Mouse (Mus musculus) neural tube, embryonic 12.5 days (tissue): ENCODE data around the gene Ap3b1. TPM values are rescaled to one million over a fixed set of nuclear protein-coding genes. Genes with fewer than 3 reads are reported as not detected.

ENCODE experiments used
- ATAC-seq: fragments of 200-750 bp; cut with Nextera tagmentation; 2 replicates; pipeline ENCODE4 v1.8.0; 2017; ENCODE audit warnings: low read depth, mild to moderate bottlenecking, moderate TSS enrichment, moderate library complexity; ENCODE audit not compliant: low FRiP score
- H3K27ac ChIP-seq: fragments of 300-500 bp; sonication (generic); 2 replicates; pipeline ENCODE4 v1.5.1; 2016
- H3K27me3 ChIP-seq: fragments of 300-500 bp; sonication (generic); replicated peaks from 2 replicates; pipeline ENCODE4 v1.6.1; 2016; ENCODE audit warnings: mild to moderate bottlenecking
- H3K36me3 ChIP-seq: fragments of 300-500 bp; sonication (generic); 2 replicates; pipeline ENCODE4 v1.6.1; 2016; ENCODE audit warnings: mild to moderate bottlenecking
- H3K4me1 ChIP-seq: fragments of 300-500 bp; sonication (generic); 2 replicates; pipeline ENCODE4 v1.6.1; 2016
- H3K4me2 ChIP-seq: fragments of 300-500 bp; sonication (generic); replicated peaks from 2 replicates; pipeline ENCODE4 v1.6.1; 2016; ENCODE audit warnings: mild to moderate bottlenecking
- H3K4me3 ChIP-seq: fragments of 300-500 bp; sonication (generic); 2 replicates; pipeline ENCODE4 v1.5.1; 2016
- H3K9ac ChIP-seq: fragments of 300-500 bp; sonication (generic); 2 replicates; pipeline ENCODE4 v1.6.1; 2016; ENCODE audit warnings: mild to moderate bottlenecking
- H3K9me3 ChIP-seq: fragments of 300-500 bp; sonication (generic); 2 replicates; pipeline ENCODE4 v1.6.1; 2016; ENCODE audit warnings: mild to moderate bottlenecking
- WGBS: fragments of 180-500 bp; shearing (Covaris S2); methylation state at CpG from one replicate; pipeline ENCODE4 v1.1.7; 2016; 5-methylcytosine and 5-hydroxymethylcytosine counted together
- polyA plus RNA-seq: library from polyadenylated mRNA; unstranded; fragments of >200 nt; fragmentation: Nextera tagmentation; extraction: Ambion mirVana; gene quantifications from 2 replicates; pipeline ENCODE4 v1.2.1, GENCODE M21; 2016

Gene Ap3b1
- polyA plus RNA-seq, 1 experiment from 2014 or later = 36.2 TPM

GRCm38 (mm10) chr13:94576399-94577176 lies 217.8 kb downstream of the Ap3b1 start:
- Histone ChIP-seq H3K4me2 (peak overlapping the region; percentile 42), H3K27me3 (peaks cover 89% of the 10 kb centered on the region), H3K27ac (no peak overlapping the region), H3K9me3 (no peaks in the 10 kb centered on the region), H3K9ac (no peak overlapping the region), H3K36me3 (no peaks in the 10 kb centered on the region), H3K4me3 (no peak overlapping the region), H3K4me1 (peaks cover 36% of the 10 kb centered on the region)
- peak; percentile 38; the same call in 1 of the 2 replicates for ATAC-seq
- 13% methylated on average over 21 of the region's 22 CpGs for WGBS

GRCm38 (mm10) chr13:94577177-94577540 lies 218.4 kb downstream of the Ap3b1 start:
- Histone ChIP-seq H3K4me2 (no peak overlapping the region), H3K9me3 (no peaks in the 10 kb centered on the region), H3K27me3 (peaks cover 88% of the 10 kb centered on the region), H3K27ac (no peak overlapping the region), H3K4me1 (peaks cover 36% of the 10 kb centered on the region), H3K9ac (no peak overlapping the region), H3K4me3 (no peak overlapping the region), H3K36me3 (no peaks in the 10 kb centered on the region)
- WGBS = 38% methylated on average over 2 of the region's 2 CpGs
- ATAC-seq = no peak

- peak; percentile 56 for ATAC-seq
- Histone ChIP-seq H3K27ac (no peak overlapping the region), H3K9ac (no peak overlapping the region), H3K4me1 (peaks cover 9% of the 10 kb centered on the region), H3K27me3 (peaks cover 91% of the 10 kb centered on the region), H3K9me3 (no peaks in the 10 kb centered on the region), H3K36me3 (no peaks in the 10 kb centered on the region), H3K4me3 (no peak overlapping the region), H3K4me2 (peak overlapping the region; percentile 24; the same call in 1 of the 2 replicates)
- 4% methylated on average over 14 of the region's 14 CpGs for WGBS
These were observed 236.5 kb downstream of the Ap3b1 start for GRCm38 (mm10) chr13:94595289-94595688.

DNA sequence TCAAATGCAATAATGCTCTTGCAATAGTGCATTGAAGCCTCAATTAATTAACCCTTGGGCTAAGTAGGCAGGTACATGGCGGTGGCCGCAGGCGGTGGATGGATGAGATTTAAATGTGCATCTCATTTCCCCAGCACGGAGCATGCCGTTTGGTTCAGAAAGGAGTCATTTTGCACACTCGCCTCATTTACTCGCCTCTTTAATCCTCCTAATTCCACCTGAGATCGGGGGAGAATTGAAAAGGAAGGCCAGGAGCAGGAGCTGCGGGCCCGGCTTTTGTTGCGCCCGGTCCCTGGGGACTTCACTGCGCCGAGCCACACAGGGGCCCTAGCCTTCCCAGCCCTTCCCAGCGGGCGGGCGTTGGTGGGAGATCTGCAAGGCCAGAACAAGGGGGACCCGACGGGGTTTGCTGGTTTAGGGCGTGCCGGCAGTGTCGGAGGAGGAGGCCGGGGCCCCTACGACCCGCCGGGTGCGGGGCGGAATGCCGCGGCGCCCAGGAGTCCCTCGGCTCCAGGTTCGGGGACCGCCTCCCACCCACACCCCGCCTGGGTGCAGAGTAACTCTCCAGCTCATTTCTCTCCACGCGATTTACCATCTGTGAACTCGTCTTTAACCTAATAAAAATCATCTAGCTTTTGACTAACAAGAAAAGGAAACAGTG lies 237.1 kb downstream of the Ap3b1 start:
- under 1% methylated on average over 38 of the region's 38 CpGs for WGBS
- Histone ChIP-seq H3K4me2 (peak overlapping the region; percentile 54), H3K27me3 (peaks cover 96% of the 10 kb centered on the region), H3K27ac (peak overlapping the region; percentile 20; the same call in 1 of the 2 replicates), H3K9me3 (no peaks in the 10 kb centered on the region), H3K36me3 (no peaks in the 10 kb centered on the region), H3K4me3 (peak overlapping the region; percentile 20), H3K9ac (0 out of 2 replicates have a peak overlapping the region, but pooled peaks have one; percentile 29), H3K4me1 (peaks cover 9% of the 10 kb centered on the region)
- peak; percentile 79 for ATAC-seq

DNA sequence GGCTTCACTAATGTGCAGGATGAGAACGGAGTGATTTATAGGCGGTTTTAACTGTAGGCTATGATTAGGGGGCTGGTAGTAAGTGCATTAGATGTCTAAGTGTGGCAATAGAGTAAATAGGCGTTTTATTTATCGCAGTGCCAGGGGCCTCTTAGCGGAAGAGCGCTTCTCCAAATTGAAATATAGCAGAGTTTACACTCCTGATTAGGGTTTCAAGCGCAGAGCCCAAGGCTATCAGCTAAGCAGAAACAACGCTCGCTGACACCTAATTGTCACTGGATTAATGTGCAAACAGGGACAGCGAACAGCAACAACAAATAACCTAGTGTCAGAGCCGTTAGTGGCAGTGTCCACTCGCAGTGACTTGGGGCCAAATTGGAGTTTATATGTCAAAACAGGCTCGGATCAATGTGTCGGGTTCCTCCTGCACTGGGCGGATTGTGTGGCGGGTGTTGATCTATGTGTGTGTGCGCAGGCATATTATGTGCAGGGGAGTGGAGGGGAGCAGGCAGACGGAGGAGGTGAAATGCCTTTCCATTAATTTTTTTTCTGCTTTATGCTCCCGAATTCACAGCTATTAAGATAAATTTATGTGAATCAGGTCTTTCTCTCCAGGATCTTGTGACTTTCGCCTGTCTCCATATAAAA lies 237.8 kb downstream of the Ap3b1 start:
- WGBS = 8% methylated on average over 20 of the region's 20 CpGs
- H3K9me3 ChIP-seq = no peaks in the 10 kb centered on the region
- H3K27ac ChIP-seq = no peak overlapping the region
- H3K4me2 ChIP-seq = peak overlapping the region; percentile 54
- no peaks in the 10 kb centered on the region for H3K36me3 ChIP-seq
- no peak overlapping the region for H3K4me3 ChIP-seq
- ATAC-seq = peak; percentile 77
- no peak overlapping the region for H3K9ac ChIP-seq
- H3K4me1 ChIP-seq = peaks cover 9% of the 10 kb centered on the region
- peaks cover 97% of the 10 kb centered on the region for H3K27me3 ChIP-seq

GRCm38 (mm10) chr13:94599718-94600117 lies 241.0 kb downstream of the Ap3b1 start:
- Histone ChIP-seq H3K36me3 (no peaks in the 10 kb centered on the region), H3K4me3 (no peak overlapping the region), H3K9me3 (no peaks in the 10 kb centered on the region), H3K27me3 (peaks cover 97% of the 10 kb centered on the region), H3K4me2 (no peak overlapping the region), H3K4me1 (peaks cover 9% of the 10 kb centered on the region), H3K27ac (no peak overlapping the region), H3K9ac (no peak overlapping the region)
- WGBS = 38% methylated on average over 8 of the region's 8 CpGs
- ATAC-seq = no peak

DNA sequence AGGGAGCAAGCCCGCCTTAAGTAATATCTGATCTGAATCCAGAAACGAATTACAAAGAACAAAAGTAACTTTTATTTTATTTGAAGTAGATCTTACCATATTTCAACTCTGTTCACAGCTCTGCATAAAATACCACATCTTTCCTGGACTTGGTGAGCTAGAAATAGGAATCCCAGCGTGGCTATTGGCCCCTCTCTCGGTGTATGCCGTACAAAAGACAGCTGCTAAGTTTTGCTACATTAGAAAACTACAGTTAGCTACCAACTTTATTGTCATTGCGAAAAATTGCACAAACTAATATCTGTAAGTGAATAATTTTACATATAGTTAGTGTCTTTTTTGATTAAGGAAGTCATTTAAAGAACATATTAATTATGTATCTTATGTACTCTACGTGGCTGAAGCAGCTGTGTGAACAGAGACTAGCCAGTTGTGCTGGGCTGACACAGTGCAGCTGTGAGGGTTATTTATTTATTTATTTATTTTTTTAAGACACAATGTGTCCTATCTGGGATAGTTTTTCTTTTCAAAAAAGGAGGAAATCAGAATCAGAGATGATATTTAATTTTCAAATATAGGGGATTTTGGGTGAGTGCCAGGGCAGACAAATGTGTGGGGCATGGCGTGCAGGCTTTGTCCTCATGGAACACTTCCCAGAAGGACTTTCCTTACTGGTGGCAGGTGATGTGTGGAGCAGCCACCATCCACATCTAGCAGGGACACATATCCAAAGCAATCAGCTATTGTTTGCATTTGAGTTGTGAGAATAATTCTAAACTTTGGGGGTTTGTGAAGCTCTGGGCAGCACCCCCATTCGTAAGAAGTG lies 248.5 kb downstream of the Ap3b1 start:
- no peak for ATAC-seq
- no peaks in the 10 kb centered on the region for H3K9me3 ChIP-seq
- H3K27me3 ChIP-seq = peaks cover 80% of the 10 kb centered on the region
- H3K4me2 ChIP-seq = no peak overlapping the region
- no peak overlapping the region for H3K9ac ChIP-seq
- no peak overlapping the region for H3K27ac ChIP-seq
- H3K4me3 ChIP-seq = no peak overlapping the region
- WGBS = 73% methylated on average over 9 of the region's 9 CpGs
- H3K4me1 ChIP-seq = peaks cover 18% of the 10 kb centered on the region
- no peaks in the 10 kb centered on the region for H3K36me3 ChIP-seq

GRCm38 (mm10) chr13:94607861-94608223 lies 249.1 kb downstream of the Ap3b1 start:
- ATAC-seq = peak; percentile 55
- no peak overlapping the region for H3K4me2 ChIP-seq
- H3K4me1 ChIP-seq = peaks cover 18% of the 10 kb centered on the region
- H3K9ac ChIP-seq = no peak overlapping the region
- H3K4me3 ChIP-seq = no peak overlapping the region
- H3K9me3 ChIP-seq = no peaks in the 10 kb centered on the region
- no peaks in the 10 kb centered on the region for H3K36me3 ChIP-seq
- no peak overlapping the region for H3K27ac ChIP-seq
- 15% methylated on average over 7 of the region's 7 CpGs for WGBS
- peaks cover 79% of the 10 kb centered on the region for H3K27me3 ChIP-seq

GRCm38 (mm10) chr13:94608420-94608831 lies 249.7 kb downstream of the Ap3b1 start:
- Histone ChIP-seq H3K4me2 (peak overlapping the region; percentile 30), H3K4me1 (peaks cover 18% of the 10 kb centered on the region), H3K27me3 (peaks cover 79% of the 10 kb centered on the region), H3K4me3 (no peak overlapping the region), H3K27ac (peak overlapping the region; percentile 32; the same call in 1 of the 2 replicates), H3K36me3 (no peaks in the 10 kb centered on the region), H3K9me3 (no peaks in the 10 kb centered on the region), H3K9ac (no peak overlapping the region)
- 2% methylated on average over 11 of the region's 11 CpGs for WGBS
- peak; percentile 92 for ATAC-seq

DNA sequence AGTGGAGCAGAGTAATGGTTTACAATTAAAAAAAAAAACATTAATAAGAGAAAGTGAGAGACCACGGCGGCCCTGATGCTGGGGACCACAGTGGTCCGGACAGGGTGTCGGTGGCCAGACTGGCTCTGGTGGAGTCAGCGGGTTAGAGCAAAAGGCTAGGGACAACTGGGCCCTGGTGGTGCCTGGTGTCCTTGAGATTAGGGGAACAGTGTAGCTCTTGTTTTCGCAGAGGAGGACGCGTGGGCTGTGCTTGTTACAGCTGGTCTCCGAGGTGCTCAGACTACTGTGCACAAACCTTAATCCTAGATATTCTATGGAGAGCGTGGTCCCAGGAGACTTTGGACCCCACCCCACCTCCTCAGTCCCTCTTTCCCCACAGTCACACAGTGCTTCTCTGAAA lies 250.2 kb downstream of the Ap3b1 start:
- H3K9me3 ChIP-seq = no peaks in the 10 kb centered on the region
- H3K9ac ChIP-seq = no peak overlapping the region
- 0 out of 2 replicates have a peak overlapping the region, but pooled peaks have one; percentile 30 for H3K4me2 ChIP-seq
- peaks cover 79% of the 10 kb centered on the region for H3K27me3 ChIP-seq
- H3K4me3 ChIP-seq = no peak overlapping the region
- peaks cover 18% of the 10 kb centered on the region for H3K4me1 ChIP-seq
- no peaks in the 10 kb centered on the region for H3K36me3 ChIP-seq
- no peak overlapping the region for H3K27ac ChIP-seq
- peak; percentile 46 for ATAC-seq
- WGBS = 52% methylated on average over 10 of the region's 10 CpGs
